Mouse (Mus musculus): ENCODE data around the gene Tceal5.
"Not testable (repeated sequence)": the region's sequence is repeated elsewhere in the genome, so short reads cannot be mapped to it uniquely, and the experiment has no call there.

The Tceal5 gene

GRCm38 (mm10) chrX:136203664-136204066 is at the start of gene Tceal5:
Gene Tceal5 (minus strand): TSS chrX:136203876.
- no peak for DNase-seq (ENCODE audit: low spot score in 2 of 2)

GRCm38 (mm10) chrX:136252023-136252729 is 48.5 kb upstream of the Tceal5 start:
- DNase-seq (ENCODE audit: low spot score in 2 of 2): no peak

- no peak for DNase-seq (ENCODE audit: low spot score in 2 of 2)
Measured at GRCm38 (mm10) chrX:136249671-136250070, 46.0 kb upstream of the Tceal5 start.

- no peak for DNase-seq (ENCODE audit: low spot score in 2 of 2)
Measured at GRCm38 (mm10) chrX:136248811-136249210, 45.1 kb upstream of the Tceal5 start.

GRCm38 (mm10) chrX:136245521-136246071 is 41.9 kb upstream of the Tceal5 start:
- DNase-seq (ENCODE audit: low spot score in 2 of 2): peak in 1 of 2 experiments; percentile 2

- peak; percentile 72 to 75 for DNase-seq (ENCODE audit: low spot score in 2 of 2)
Measured at GRCm38 (mm10) chrX:136244574-136245229, 41.0 kb upstream of the Tceal5 start, which contains the start of gene Tceal9. Gene Tceal9 (plus strand): TSS chrX:136245079.

- DNase-seq (ENCODE audit: low spot score in 2 of 2): no peak
Measured at GRCm38 (mm10) chrX:136243181-136243580, 39.5 kb upstream of the Tceal5 start.

- no peak for DNase-seq (ENCODE audit: low spot score in 2 of 2)
Measured at GRCm38 (mm10) chrX:136238118-136238517, 34.4 kb upstream of the Tceal5 start.

GRCm38 (mm10) chrX:136227768-136228167 is 24.1 kb upstream of the Tceal5 start:
- no peak for DNase-seq (ENCODE audit: low spot score in 2 of 2)

- DNase-seq (ENCODE audit: low spot score in 2 of 2): no peak
Measured at GRCm38 (mm10) chrX:136223714-136224113, 20.0 kb upstream of the Tceal5 start.

GRCm38 (mm10) chrX:136216303-136216702 is 12.6 kb upstream of the Tceal5 start:
- no peak for DNase-seq (ENCODE audit: low spot score in 2 of 2)

GRCm38 (mm10) chrX:136214729-136215677 is 11.3 kb upstream of the Tceal5 start, which contains the start of the genes Tceal7 and Bex1:
Gene Tceal7 (plus strand): TSS chrX:136214779.
Gene Bex1 (minus strand): TSS chrX:136215513.
- DNase-seq (ENCODE audit: low spot score in 2 of 2): not testable (repeated sequence)

GRCm38 (mm10) chrX:136213396-136213795 is 9.7 kb upstream of the Tceal5 start:
- DNase-seq (ENCODE audit: low spot score in 2 of 2): no peak

- DNase-seq (ENCODE audit: low spot score in 2 of 2): no peak
Measured at GRCm38 (mm10) chrX:136204406-136204805, 730 bp upstream of the Tceal5 start.

GRCm38 (mm10) chrX:136203257-136203656 is 419 bp downstream of the Tceal5 start:
- no peak for DNase-seq (ENCODE audit: low spot score in 2 of 2)

GRCm38 (mm10) chrX:136196873-136197272 is 6.8 kb downstream of the Tceal5 start:
- peak in 1 of 2 experiments; percentile 8 for DNase-seq (ENCODE audit: low spot score in 2 of 2)

GRCm38 (mm10) chrX:136195193-136195944 is 8.3 kb downstream of the Tceal5 start:
- DNase-seq (ENCODE audit: low spot score in 2 of 2): no peak

- no peak for DNase-seq (ENCODE audit: low spot score in 2 of 2)
Measured at GRCm38 (mm10) chrX:136183107-136183506, 20.6 kb downstream of the Tceal5 start.

- DNase-seq (ENCODE audit: low spot score in 2 of 2): no peak
Measured at GRCm38 (mm10) chrX:136180897-136181553, 22.7 kb downstream of the Tceal5 start.

GRCm38 (mm10) chrX:136172786-136173185 is 30.9 kb downstream of the Tceal5 start:
- no peak for DNase-seq (ENCODE audit: low spot score in 2 of 2)
